Mouse (Mus musculus) heart, postnatal 0 days (tissue): ENCODE measurements around the gene Slc7a6.

Experiments used
- CTCF ChIP-seq: IDR thresholded peaks from 2 replicates; pipeline ENCODE4 v1.5.1; 2016; ENCODE audit warnings: antibody characterized with exemption, control low read depth, low read depth
- EP300 ChIP-seq: IDR thresholded peaks from 2 replicates; pipeline ENCODE4 v1.6.1; 2016; ENCODE audit warnings: antibody characterized with exemption, low read depth

GRCm38 (mm10) chr8:106189162-106189561, 20.5 kb downstream of the Slc7a6 start:
- TF ChIP-seq EP300 (no peak), CTCF (no peak)
